Mouse (Mus musculus) CH12.LX (cell line): ENCODE results near the gene Dnajc11. TPM values are rescaled to one million over a fixed set of nuclear protein-coding genes. Genes with fewer than 3 reads are reported as not detected.
A peak's percentile ranks its signal among the peaks of the same experiment; 100 is the strongest.

Experiments
- DNase-seq: peaks from one replicate; pipeline ENCODE4 v3.0.0-alpha.2; 2013; ENCODE audit errors: extremely low read depth
- H3K27ac ChIP-seq: 2 replicates; pipeline ENCODE4 v1.5.1; 2012; ENCODE audit warnings: low read depth, mild to moderate bottlenecking, control low read depth, moderate library complexity; ENCODE audit not compliant: insufficient read depth
- H3K27me3 ChIP-seq: replicated peaks from 2 replicates; pipeline ENCODE3; 2012; ENCODE audit warnings: inconsistent platforms
- H3K36me3 ChIP-seq, 2 experiments: replicated peaks in 1 of 2; 2 replicates each; pipeline versions ENCODE3 to v1.6.1; 2012; ENCODE audit warnings: inconsistent platforms in 1 of 2, low read length in 1 of 2, mild to moderate bottlenecking in 1 of 2, mixed read lengths in 1 of 2, moderate library complexity in 1 of 2; ENCODE audit not compliant: control insufficient read depth in 1 of 2, insufficient read depth in 1 of 2
- H3K4me1 ChIP-seq, 2 experiments: 2 replicates each; pipeline ENCODE4 v1.6.1; 2012; ENCODE audit warnings: inconsistent platforms in 1 of 2, moderate library complexity in 1 of 2; ENCODE audit not compliant: insufficient read depth in 2 of 2, control insufficient read depth in 1 of 2
- H3K4me2 ChIP-seq: 2 replicates; pipeline ENCODE4 v1.6.1; 2012; ENCODE audit warnings: low read depth, mild to moderate bottlenecking, control low read depth; ENCODE audit not compliant: poor library complexity, insufficient read depth, severe bottlenecking
- H3K4me3 ChIP-seq, 3 experiments: fragments of 150-350 bp in 1 of 3; sonication (generic) in 1 of 3; replicated peaks in 1 of 3; 2 replicates each; pipeline versions ENCODE3 to v1.5.1; 2011 to 2012; ENCODE audit warnings: low read depth in 2 of 3, low read length in 2 of 3, mild to moderate bottlenecking in 2 of 3, moderate library complexity in 2 of 3, control low read depth in 1 of 3, improper control_type of control experiment in 1 of 3, inconsistent platforms in 1 of 3, mixed read lengths in 1 of 3; ENCODE audit not compliant: poor library complexity in 1 of 3
- H3K79me2 ChIP-seq: replicated peaks from 2 replicates; pipeline ENCODE4 v1.6.1; 2012; ENCODE audit warnings: mild to moderate bottlenecking, moderate library complexity; ENCODE audit not compliant: control insufficient read depth, poor library complexity, insufficient read depth, severe bottlenecking; ENCODE audit errors: extremely low read depth
- H3K9ac ChIP-seq: 2 replicates; pipeline ENCODE4 v1.6.1; 2012; ENCODE audit warnings: low read depth, mild to moderate bottlenecking, control low read depth, moderate library complexity; ENCODE audit not compliant: insufficient read depth
- H3K9me3 ChIP-seq: replicated peaks from 2 replicates; pipeline ENCODE3; 2012; ENCODE audit warnings: low read length, inconsistent platforms, mixed read lengths
- BHLHE40 ChIP-seq: IDR thresholded peaks from 2 replicates; pipeline ENCODE4 v1.6.1; 2011; ENCODE audit warnings: mild to moderate bottlenecking, low read depth, low read length, improper control_type of control experiment
- CHD2 ChIP-seq: IDR thresholded peaks from 2 replicates; pipeline ENCODE4 v1.6.1; 2011; ENCODE audit warnings: low read length, improper control_type of control experiment
- CTCF ChIP-seq, 2 experiments: IDR thresholded peaks in 1 of 2; conservative IDR thresholded peaks in 1 of 2; 2 replicates each; pipeline ENCODE4 v1.5.1; 2011 to 2012; ENCODE audit warnings: low read depth in 2 of 2, low read length in 2 of 2, improper control_type of control experiment in 1 of 2, inconsistent platforms in 1 of 2, mild to moderate bottlenecking in 1 of 2, moderate library complexity in 1 of 2
- E2F4 ChIP-seq: IDR thresholded peaks from 2 replicates; pipeline ENCODE4 v1.6.1; 2011; ENCODE audit warnings: low read depth, low read length, improper control_type of control experiment; ENCODE audit not compliant: insufficient replicate concordance
- ELF1 ChIP-seq: IDR thresholded peaks from 2 replicates; pipeline ENCODE4 v1.6.1; 2014; ENCODE audit warnings: low read depth, mild to moderate bottlenecking, inconsistent platforms, low read length, improper control_type of control experiment
- EP300 ChIP-seq: IDR thresholded peaks from 2 replicates; pipeline ENCODE4 v1.6.1; 2011; ENCODE audit warnings: low read length, improper control_type of control experiment
- ETS1 ChIP-seq: conservative IDR thresholded peaks from 2 replicates; pipeline ENCODE4 v1.6.1; 2012; ENCODE audit warnings: low read depth, mild to moderate bottlenecking, inconsistent platforms, low read length, improper control_type of control experiment, moderate library complexity
- HCFC1 ChIP-seq: IDR thresholded peaks from 2 replicates; pipeline ENCODE4 v1.6.1; 2012; ENCODE audit warnings: low read depth, mild to moderate bottlenecking, inconsistent platforms, low read length, improper control_type of control experiment
- IRF4 ChIP-seq: IDR thresholded peaks from 2 replicates; pipeline ENCODE4 v1.6.1; 2014; ENCODE audit warnings: low read depth, mild to moderate bottlenecking, inconsistent platforms, low read length, improper control_type of control experiment
- KAT2A ChIP-seq: IDR thresholded peaks from 2 replicates; pipeline ENCODE4 v1.6.1; 2012; ENCODE audit warnings: low read length, improper control_type of control experiment, inconsistent platforms; ENCODE audit not compliant: insufficient replicate concordance
- MAFK ChIP-seq: IDR thresholded peaks from 2 replicates; pipeline ENCODE4 v1.6.1; 2011; ENCODE audit warnings: low read length, improper control_type of control experiment; ENCODE audit not compliant: insufficient replicate concordance
- MAZ ChIP-seq: IDR thresholded peaks from 2 replicates; pipeline ENCODE4 v1.6.1; 2012; ENCODE audit warnings: low read depth, mild to moderate bottlenecking, inconsistent platforms, low read length, improper control_type of control experiment, moderate library complexity
- MEF2A ChIP-seq: IDR thresholded peaks from 2 replicates; pipeline ENCODE4 v1.6.1; 2014; ENCODE audit warnings: low read depth, mild to moderate bottlenecking, inconsistent platforms, low read length, improper control_type of control experiment, borderline replicate concordance
- MXI1 ChIP-seq: IDR thresholded peaks from 2 replicates; pipeline ENCODE4 v1.6.1; 2011; ENCODE audit warnings: mild to moderate bottlenecking, low read depth, low read length, improper control_type of control experiment
- NELFE ChIP-seq: IDR thresholded peaks from 2 replicates; pipeline ENCODE4 v1.6.1; 2011; ENCODE audit warnings: low read depth, low read length, improper control_type of control experiment
- NRF1 ChIP-seq: IDR thresholded peaks from 2 replicates; pipeline ENCODE4 v1.6.1; 2014; ENCODE audit warnings: low read depth, mild to moderate bottlenecking, inconsistent platforms, low read length, improper control_type of control experiment, moderate library complexity
- POLR2A ChIP-seq: IDR thresholded peaks from 2 replicates; pipeline ENCODE4 v1.6.1; 2011; ENCODE audit warnings: low read depth, mild to moderate bottlenecking, improper control_type of control experiment, low read length
- POLR2AphosphoS2 ChIP-seq: IDR thresholded peaks from 2 replicates; pipeline ENCODE4 v1.6.1; 2011; ENCODE audit warnings: low read depth, low read length, improper control_type of control experiment
- RAD21 ChIP-seq: IDR thresholded peaks from 2 replicates; pipeline ENCODE4 v1.6.1; 2011; ENCODE audit warnings: low read depth, mild to moderate bottlenecking, low read length, improper control_type of control experiment, moderate library complexity
- SIN3A ChIP-seq: IDR thresholded peaks from 2 replicates; pipeline ENCODE4 v1.6.1; 2012; ENCODE audit warnings: low read length, improper control_type of control experiment, inconsistent platforms
- SMC3 ChIP-seq: IDR thresholded peaks from 2 replicates; pipeline ENCODE4 v1.6.1; 2011; ENCODE audit warnings: low read depth, low read length, improper control_type of control experiment
- TBP ChIP-seq: conservative IDR thresholded peaks from 2 replicates; pipeline ENCODE4 v1.6.1; 2011; ENCODE audit warnings: low read depth, low read length, improper control_type of control experiment
- TCF12 ChIP-seq: IDR thresholded peaks from 2 replicates; pipeline ENCODE4 v1.6.1; 2014; ENCODE audit warnings: low read depth, mild to moderate bottlenecking, inconsistent platforms, low read length, improper control_type of control experiment
- UBTF ChIP-seq: IDR thresholded peaks from 2 replicates; pipeline ENCODE4 v1.6.1; 2012; ENCODE audit warnings: low read depth, mild to moderate bottlenecking, inconsistent platforms, low read length, improper control_type of control experiment, moderate library complexity
- USF1 ChIP-seq: IDR thresholded peaks from 2 replicates; pipeline ENCODE4 v1.6.1; 2014; ENCODE audit warnings: low read depth, mild to moderate bottlenecking, inconsistent platforms, low read length, improper control_type of control experiment
- USF2 ChIP-seq: conservative IDR thresholded peaks from 2 replicates; pipeline ENCODE4 v1.6.1; 2011; ENCODE audit warnings: low read depth, low read length, improper control_type of control experiment
- ZC3H11A ChIP-seq: IDR thresholded peaks from 2 replicates; pipeline ENCODE4 v1.6.1; 2012; ENCODE audit warnings: low read depth, mild to moderate bottlenecking, inconsistent platforms, low read length, improper control_type of control experiment
- ZKSCAN1 ChIP-seq: IDR thresholded peaks from 2 replicates; pipeline ENCODE4 v1.6.1; 2012; ENCODE audit warnings: low read depth, inconsistent platforms, low read length, improper control_type of control experiment, borderline replicate concordance
- ZMIZ1 ChIP-seq: IDR thresholded peaks from 2 replicates; pipeline ENCODE4 v1.6.1; 2012; ENCODE audit warnings: low read depth, mild to moderate bottlenecking, inconsistent platforms, low read length, improper control_type of control experiment
- dilution Hi-C: fragments of 300-500 bp; cut with MboI; formaldehyde crosslinking; loops from 2 replicates; pipeline ENCODE4 v1.14.3; 2020; ENCODE audit warnings: low sequenced_read_pairs; ENCODE audit not compliant: extremely low pct_unique_long_range_greater_than_20kb, extremely low pct_ligation_motif_present
- in situ Hi-C: fragments of 300-500 bp; cut with MboI; formaldehyde crosslinking; loops from 3 replicates; pipeline ENCODE4 v1.14.3; 2019; ENCODE audit warnings: low sequenced_read_pairs, low pct_ligation_motif_present, low pct_unique_long_range_greater_than_20kb, mixed read lengths
- polyA plus RNA-seq: library from polyadenylated mRNA; unstranded; fragments of >175 nt; gene quantifications from 2 replicates; pipeline ENCODE4 v1.2.1, GENCODE M21; 2012; ENCODE audit warnings: low read depth; ENCODE audit not compliant: insufficient read length
- total RNA-seq, 2 experiments: library from RNA; depleted of rRNA; stranded (reverse); fragments of 300-350 nt in 1 of 2; fragments of >200 nt in 1 of 2; gene quantifications; 2 replicates each; pipeline ENCODE4 v1.2.3; 2012 to 2014

Gene Dnajc11
- total and polyA plus RNA-seq, 3 experiments: 63.5 to 102 (median 75.6) TPM

DNA sequence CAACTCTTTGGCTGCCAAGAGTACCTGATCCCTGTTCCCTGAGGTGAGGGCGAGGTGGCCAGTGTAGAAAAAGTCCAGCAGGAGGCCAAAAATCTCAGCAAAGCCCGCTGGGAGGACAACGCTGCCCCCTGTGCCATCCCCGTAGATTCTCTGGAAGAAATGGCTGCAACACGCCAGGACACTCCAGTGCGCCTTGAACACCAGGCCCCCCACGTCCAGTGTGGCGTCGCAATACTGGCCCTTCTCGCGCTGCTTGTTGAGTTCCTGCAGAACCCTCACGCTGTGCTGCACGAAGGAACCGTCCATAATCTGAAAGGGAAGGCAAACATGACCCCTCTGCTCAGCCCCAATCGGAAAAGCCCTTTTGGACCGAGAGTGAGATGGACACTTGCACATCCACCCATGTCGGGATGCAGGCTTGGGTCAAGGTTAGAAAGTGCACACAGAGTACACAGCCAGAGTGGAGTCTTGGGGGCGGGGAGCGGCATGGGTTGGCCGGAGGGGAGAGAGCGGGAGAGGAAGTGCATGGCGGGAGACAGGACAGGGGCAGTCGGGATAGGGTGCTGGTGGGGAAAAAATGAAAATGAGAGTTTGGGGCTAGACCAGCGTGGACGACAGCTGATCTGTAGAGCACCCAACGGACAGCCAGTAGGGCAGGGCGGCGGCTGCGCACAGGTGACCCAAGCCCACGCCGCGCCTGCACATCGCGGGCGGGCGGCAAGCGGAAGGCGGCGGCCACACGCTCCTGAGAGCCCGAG is 93.4 kb downstream of the Dnajc11 start:
- H3K9ac ChIP-seq: peak overlapping the region; percentile 65
- peak overlapping the region; percentile 26; the same call in 1 of the 2 replicates for H3K27ac ChIP-seq
- peaks cover 21% of the 10 kb centered on the region for H3K79me2 ChIP-seq
- H3K36me3 ChIP-seq: peaks cover 24 to 46% of the 10 kb centered on the region in 2 experiments
- H3K4me1 ChIP-seq: peaks cover 20 to 36% of the 10 kb centered on the region in 2 experiments
- peaks cover 3% of the 10 kb centered on the region for H3K27me3 ChIP-seq
- H3K4me3 ChIP-seq: peak overlapping the region; percentile 75 to 87 (median 80)
- dilution Hi-C loops (no loop called here), in situ Hi-C loops (no loop called here)
- no peak for TF ChIP-seq TCF12
- peak; percentile 21 for TF ChIP-seq CHD2
- TF ChIP-seq IRF4: 0 out of 2 replicates have a peak, but pooled peaks have one; percentile 4
- no peak for TF ChIP-seq ZMIZ1
- peak; percentile 73 for TF ChIP-seq NRF1
- peak; percentile 23 for DNase-seq
- H3K9me3 ChIP-seq: no peaks in the 10 kb centered on the region
- peak overlapping the region; percentile 77 for H3K4me2 ChIP-seq

DNA sequence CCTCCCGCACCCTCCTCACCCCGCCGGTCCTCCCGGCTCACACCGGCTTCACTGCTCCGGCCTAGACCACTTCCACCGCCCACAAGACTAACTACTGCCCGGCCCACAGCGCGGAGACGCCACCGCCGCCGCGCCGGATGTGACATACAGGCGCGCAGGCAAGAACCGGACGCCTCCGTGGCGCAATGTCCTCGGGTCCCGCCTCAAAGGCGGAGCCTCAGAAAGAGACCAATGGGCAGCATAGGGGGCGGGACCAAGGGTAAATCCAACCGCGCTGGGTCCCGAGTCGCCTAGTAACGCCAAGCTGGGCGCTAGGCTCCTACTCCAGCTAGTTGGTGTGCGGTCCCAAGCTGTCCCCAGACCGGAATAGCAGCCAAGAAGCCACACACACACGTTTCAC is 94.0 kb downstream of the Dnajc11 start, which contains the start of gene Zbtb48:
Zbtb48 (minus strand) TSS at position 148 of the 400 bp plus-strand sequence.
- H3K27me3 ChIP-seq: peaks cover 3% of the 10 kb centered on the region
- H3K4me1 ChIP-seq: peaks cover 20 to 36% of the 10 kb centered on the region in 2 experiments
- dilution Hi-C loops (no loop called here), in situ Hi-C loops (no loop called here)
- H3K4me2 ChIP-seq: peak within 1 kb of the TSS; percentile 77
- no peaks in the 10 kb centered on the region for H3K9me3 ChIP-seq
- peaks cover 19 to 40% of the 10 kb centered on the region in 2 experiments for H3K36me3 ChIP-seq
- H3K79me2 ChIP-seq: peaks cover 21% of the 10 kb centered on the region
- H3K27ac ChIP-seq: peak within 1 kb of the TSS; percentile 26; the same call in 1 of the 2 replicates
- peak; percentile 97 for DNase-seq
- peak within 1 kb of the TSS; percentile 65 for H3K9ac ChIP-seq
- TF ChIP-seq MEF2A (no peak), UBTF (no peak), SIN3A (peak; percentile 73), ZMIZ1 (peak; percentile 72), SMC3 (no peak), TBP (0 out of 2 replicates have a peak, but pooled peaks have one; percentile 31), POLR2AphosphoS2 (0 out of 2 replicates have a peak, but pooled peaks have one; percentile 65), ELF1 (no peak; the same call in 1 of the 2 replicates), MAFK (no peak), RAD21 (no peak), NRF1 (peak; percentile 12; the same call in 1 of the 2 replicates), ZKSCAN1 (no peak), ZC3H11A (no peak), POLR2A (peak; percentile 94), KAT2A (peak; percentile 56; the same call in 1 of the 2 replicates), HCFC1 (peak; percentile 80), E2F4 (0 out of 2 replicates have a peak, but pooled peaks have one; percentile 9), ETS1 (no peak), BHLHE40 (no peak; the same call in 1 of the 2 replicates), NELFE (peak; percentile 87), USF2 (no peak), TCF12 (peak; percentile 79), MXI1 (peak; percentile 83; the same call in 1 of the 2 replicates), CTCF (conservative IDR thresholded peaks at IDR 0.05 in 1 of 2, IDR thresholded peaks at IDR 0.05 in 1 of 2; ENCODE audit: low read depth in 2 of 2, low read length in 2 of 2) (no peak), EP300 (no peak), USF1 (no peak), CHD2 (no peak), MAZ (no peak)
- peak within 1 kb of the TSS; percentile 75 to 87 (median 80) for H3K4me3 ChIP-seq
